Mouse (Mus musculus) bone marrow, adult 2 months (tissue): Measurements from ENCODE around the gene Coro7.

Source experiments
- CTCF ChIP-seq: fragments of 200-500 bp; IDR thresholded peaks from 2 replicates; pipeline ENCODE4 v1.5.1; 2011; ENCODE audit warnings: low read length, control low read depth; ENCODE audit not compliant: control insufficient read depth, insufficient read depth
- POLR2A ChIP-seq: fragments of 200-500 bp; IDR thresholded peaks from 2 replicates; pipeline ENCODE4 v1.6.1; 2011; ENCODE audit warnings: low read depth, mild to moderate bottlenecking, control low read depth, low read length, borderline replicate concordance; ENCODE audit not compliant: control insufficient read depth

DNA sequence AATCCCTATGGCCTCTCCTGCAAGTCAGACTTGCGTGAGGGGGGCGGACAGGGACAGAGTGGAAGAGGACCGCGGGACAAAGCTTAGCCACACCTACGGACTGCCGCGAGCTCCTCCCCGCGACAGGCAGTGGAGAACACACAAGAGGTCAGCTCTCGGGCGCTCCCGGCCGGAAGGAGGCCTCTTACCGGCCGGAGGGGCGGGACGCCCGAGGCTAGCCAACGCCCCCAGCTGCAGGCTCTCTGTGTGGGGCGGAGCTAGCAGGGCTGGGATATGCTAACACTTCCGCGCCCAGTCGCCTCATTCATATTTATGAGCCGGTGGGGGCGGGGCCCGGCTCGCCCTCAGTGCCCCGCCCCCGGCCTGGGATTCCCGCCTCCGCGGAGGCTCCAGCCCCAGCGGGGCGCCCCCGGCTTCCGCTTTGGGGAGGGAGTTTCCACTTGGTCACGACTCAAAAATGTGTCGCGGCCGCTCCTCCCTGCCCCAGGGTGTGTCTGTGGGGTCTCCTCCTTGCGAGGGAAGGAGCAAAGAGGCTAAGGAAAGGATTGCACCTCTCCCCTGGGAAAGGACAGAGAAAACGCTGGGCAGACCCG lies 93.0 kb downstream of the Coro7 start:
- no peak for TF ChIP-seq CTCF
- peak; percentile 79; the same call in 1 of the 2 replicates for TF ChIP-seq POLR2A
